14 mouse cellular contexts compared by ENCODE assay signal in the genomic region with DNA sequence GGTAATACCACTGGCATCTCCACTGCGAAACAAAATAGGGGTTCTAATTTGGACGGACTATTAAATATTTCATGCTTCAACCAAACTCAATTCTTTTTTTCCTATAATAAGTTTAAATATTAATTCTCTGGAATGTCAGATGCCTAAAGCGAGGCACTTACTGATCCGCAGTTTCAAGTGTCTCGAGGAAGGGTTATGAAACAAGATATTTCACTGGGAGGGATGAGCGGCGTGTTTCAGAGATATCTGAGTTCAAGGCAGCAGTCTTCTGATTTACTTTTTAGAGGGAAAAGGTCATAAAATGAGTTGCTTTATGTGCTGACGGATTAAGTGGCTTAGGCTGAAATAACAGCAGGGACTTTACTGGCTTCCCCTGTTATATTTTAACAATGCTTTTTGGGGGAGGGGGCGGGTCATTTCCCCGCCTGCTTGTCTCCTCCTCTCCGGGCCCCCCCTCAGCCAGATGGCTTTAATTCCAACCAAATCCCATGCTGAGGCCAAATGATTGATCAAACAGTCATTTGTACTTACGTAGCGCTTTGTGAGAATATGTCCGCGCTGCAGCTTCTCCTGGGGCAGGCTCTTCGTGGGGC. TPM values are rescaled to one million over a fixed set of nuclear protein-coding genes. Genes with fewer than 3 reads are reported as not detected.
DNase-seq lines count a peak whose midpoint lies in the region; ATAC-seq lines count a peak whose summit lies in the region.
"Had no signal": no experiment of that assay in that cellular context is flagged by ENCODE, and none has a peak within 500 bp of the region (broad histone marks: within the 10 kb centered on the region; RNA-seq: fewer than 3 reads in every experiment).

No protein-coding gene starts in this region.

- WGBS in intestine, embryonic 15.5 days: 36% methylated on average over 16 of the region's 16 CpGs
- 36% methylated on average over 16 of the region's 16 CpGs for WGBS in intestine, embryonic 16.5 days
- 29% methylated on average over 16 of the region's 16 CpGs for WGBS in embryonic facial prominence, embryonic 11.5 days
- 27% methylated on average over 16 of the region's 16 CpGs for WGBS in limb, embryonic 15.5 days

- no peak for ATAC-seq in intestine, embryonic 15.5 days
- ATAC-seq in intestine, embryonic 16.5 days: no peak
- ATAC-seq in embryonic facial prominence, embryonic 11.5 days (replicated peaks; ENCODE audit: insufficient number of reproducible peaks, low FRiP score, low TSS enrichment, low read depth): no peak; the same call in 1 of the 2 replicates
- no peak for ATAC-seq in limb, embryonic 15.5 days (ENCODE audit: insufficient number of reproducible peaks, low FRiP score, low TSS enrichment, low read depth)
- ATAC-seq: activated CD4-positive, CD25-positive, alpha-beta regulatory T cell, adult 4 months; forebrain, embryonic 14.5 days had no signal

- H3K27me3 ChIP-seq in intestine, embryonic 15.5 days (replicated peaks): peaks cover 44% of the 10 kb centered on the region
- H3K27me3 ChIP-seq in intestine, embryonic 16.5 days (replicated peaks; ENCODE audit: control insufficient read depth, insufficient read depth, low read length): peaks cover 32% of the 10 kb centered on the region
- peaks cover 3% of the 10 kb centered on the region; the same call in 1 of the 2 replicates for H3K27me3 ChIP-seq in embryonic facial prominence, embryonic 11.5 days (ENCODE audit: control insufficient read depth, insufficient read depth, low read length)
- peaks cover 48% of the 10 kb centered on the region for H3K27me3 ChIP-seq in limb, embryonic 15.5 days

- H3K4me1 ChIP-seq in intestine, embryonic 15.5 days (replicated peaks): peaks cover 7% of the 10 kb centered on the region
- 0 out of 2 replicates have a peak, but pooled peaks cover 9% of the 10 kb centered on the region for H3K4me1 ChIP-seq in intestine, embryonic 16.5 days (ENCODE audit: control insufficient read depth, insufficient read depth, low read length)
- no peaks in the 10 kb centered on the region for H3K4me1 ChIP-seq in embryonic facial prominence, embryonic 11.5 days (ENCODE audit: control insufficient read depth, insufficient read depth, low read length)
- peaks cover 57% of the 10 kb centered on the region for H3K4me1 ChIP-seq in limb, embryonic 15.5 days

- H3K27ac ChIP-seq in intestine, embryonic 15.5 days: no peak overlapping the region
- H3K27ac ChIP-seq in intestine, embryonic 16.5 days (ENCODE audit: low read length): no peak overlapping the region
- no peak overlapping the region for H3K27ac ChIP-seq in embryonic facial prominence, embryonic 11.5 days (replicated peaks; ENCODE audit: low read depth, low read length)
- no peak overlapping the region for H3K27ac ChIP-seq in limb, embryonic 15.5 days
- H3K27ac ChIP-seq: heart, embryonic 13.5 days; hindbrain, embryonic 10.5 days had no signal

- H3K9ac ChIP-seq in intestine, embryonic 15.5 days: no peak overlapping the region
- no peak overlapping the region for H3K9ac ChIP-seq in intestine, embryonic 16.5 days (ENCODE audit: low read depth, low read length)
- no peak overlapping the region; the same call in 1 of the 2 replicates for H3K9ac ChIP-seq in embryonic facial prominence, embryonic 11.5 days (replicated peaks; ENCODE audit: low read length)
- no peak overlapping the region for H3K9ac ChIP-seq in limb, embryonic 15.5 days
- H3K9ac ChIP-seq: heart, embryonic 13.5 days had no signal

- no peaks in the 10 kb centered on the region for H3K9me3 ChIP-seq in intestine, embryonic 15.5 days
- no peaks in the 10 kb centered on the region for H3K9me3 ChIP-seq in intestine, embryonic 16.5 days (ENCODE audit: control insufficient read depth, low read length)
- no peaks in the 10 kb centered on the region for H3K9me3 ChIP-seq in embryonic facial prominence, embryonic 11.5 days (replicated peaks; ENCODE audit: control insufficient read depth, low read length)
- no peaks in the 10 kb centered on the region for H3K9me3 ChIP-seq in limb, embryonic 15.5 days
- H3K9me3 ChIP-seq: hindbrain, embryonic 10.5 days had no signal

- H3K36me3 ChIP-seq in intestine, embryonic 15.5 days: no peaks in the 10 kb centered on the region
- no peaks in the 10 kb centered on the region for H3K36me3 ChIP-seq in intestine, embryonic 16.5 days (ENCODE audit: control insufficient read depth, insufficient read depth, low read length)
- H3K36me3 ChIP-seq in embryonic facial prominence, embryonic 11.5 days (replicated peaks; ENCODE audit: control insufficient read depth, insufficient read depth, low read depth, low read length): no peaks in the 10 kb centered on the region
- H3K36me3 ChIP-seq in limb, embryonic 15.5 days: no peaks in the 10 kb centered on the region
- H3K36me3 ChIP-seq: heart, embryonic 13.5 days; hindbrain, embryonic 10.5 days had no signal

- H3K4me3 ChIP-seq in intestine, embryonic 15.5 days (replicated peaks): no peak overlapping the region
- H3K4me3 ChIP-seq in intestine, embryonic 16.5 days (ENCODE audit: low read length): no peak overlapping the region
- H3K4me3 ChIP-seq in embryonic facial prominence, embryonic 11.5 days (ENCODE audit: low read depth, low read length): no peak overlapping the region
- H3K4me3 ChIP-seq in limb, embryonic 15.5 days: no peak overlapping the region
- H3K4me3 ChIP-seq: heart, embryonic 13.5 days; hindbrain, embryonic 10.5 days had no signal

- DNase-seq in embryonic facial prominence, embryonic 11.5 days (ENCODE audit: low spot score): peak; percentile 78
- DNase-seq in hindlimb bud, embryonic 11.5 days (ENCODE audit: extremely low spot score, low read depth, low spot score): peak; percentile 69
- DNase-seq in adrenal gland, postnatal 36 days: no peak
- DNase-seq in heart, adult 18-20 months: no peak
- DNase-seq: cerebellum, adult 11 months; gastrocnemius, postnatal 25 days had no signal

- H3K4me2 ChIP-seq in intestine, embryonic 15.5 days (replicated peaks): 0 out of 2 replicates have a peak overlapping the region, but pooled peaks have one; percentile 11
- no peak overlapping the region; the same call in 1 of the 2 replicates for H3K4me2 ChIP-seq in intestine, embryonic 16.5 days (ENCODE audit: low read depth, low read length)
- no peak overlapping the region for H3K4me2 ChIP-seq in embryonic facial prominence, embryonic 11.5 days (ENCODE audit: low read depth, low read length)
- peak overlapping the region; percentile 39 for H3K4me2 ChIP-seq in limb, embryonic 15.5 days
- H3K4me2 ChIP-seq: heart, embryonic 13.5 days had no signal

RNA-seq across cellular contexts. Expression of gene Glis1, which starts 8.6 kb away (rescaled TPM):
- 0.78 and 0.85 TPM in 2 replicates for polyA plus RNA-seq in intestine, embryonic 15.5 days (2015; fragmentation: Nextera tagmentation; extraction: Ambion mirVana)
- polyA plus RNA-seq in intestine, embryonic 16.5 days (2015; fragmentation: Nextera tagmentation; extraction: Ambion mirVana): 0.31 and 0.32 TPM in 2 replicates
- 7.7 and 8.4 TPM in 2 replicates for polyA plus RNA-seq in embryonic facial prominence, embryonic 11.5 days (2014; fragmentation: Nextera tagmentation; extraction: Ambion mirVana)
- 11.2 and 12.0 TPM in 2 replicates for polyA plus RNA-seq in limb, embryonic 15.5 days (2015; fragmentation: Nextera tagmentation; extraction: Ambion mirVana)
- total RNA-seq in adrenal gland, postnatal 36 days (2021): under 1 TPM; 0.43 to 0.93 TPM
- total RNA-seq in heart, adult 18-20 months (2021): under 1 TPM; 0.15 to 0.25 TPM
- total RNA-seq: common myeloid progenitor, adult 5-6 weeks; gastrocnemius, postnatal 25 days had no signal
- polyA plus RNA-seq: activated CD4-positive, CD25-positive, alpha-beta regulatory T cell, adult 4 months had no signal

Comparison
In these comparisons a context has a peak if more than half of its experiments do, and no peak if none do; other contexts are left out.
1. H3K4me2 ChIP-seq: peak in intestine, embryonic 15.5 days (single experiment) and limb, embryonic 15.5 days (single experiment); none in intestine, embryonic 16.5 days (single experiment) and embryonic facial prominence, embryonic 11.5 days (single experiment).
2. DNase-seq: peak in embryonic facial prominence, embryonic 11.5 days (single experiment) and hindlimb bud, embryonic 11.5 days (single experiment); none in adrenal gland, postnatal 36 days (0 of 2) and heart, adult 18-20 months (0 of 2).